Mouse (Mus musculus): ENCODE measurements at regions not wholly inside any gene's neighbourhood (a gene's known extent, or its start where the extent isn't known, plus 50 kb on each side); places are given as distances from the start of the nearest gene placed in this dataset.

DNA sequence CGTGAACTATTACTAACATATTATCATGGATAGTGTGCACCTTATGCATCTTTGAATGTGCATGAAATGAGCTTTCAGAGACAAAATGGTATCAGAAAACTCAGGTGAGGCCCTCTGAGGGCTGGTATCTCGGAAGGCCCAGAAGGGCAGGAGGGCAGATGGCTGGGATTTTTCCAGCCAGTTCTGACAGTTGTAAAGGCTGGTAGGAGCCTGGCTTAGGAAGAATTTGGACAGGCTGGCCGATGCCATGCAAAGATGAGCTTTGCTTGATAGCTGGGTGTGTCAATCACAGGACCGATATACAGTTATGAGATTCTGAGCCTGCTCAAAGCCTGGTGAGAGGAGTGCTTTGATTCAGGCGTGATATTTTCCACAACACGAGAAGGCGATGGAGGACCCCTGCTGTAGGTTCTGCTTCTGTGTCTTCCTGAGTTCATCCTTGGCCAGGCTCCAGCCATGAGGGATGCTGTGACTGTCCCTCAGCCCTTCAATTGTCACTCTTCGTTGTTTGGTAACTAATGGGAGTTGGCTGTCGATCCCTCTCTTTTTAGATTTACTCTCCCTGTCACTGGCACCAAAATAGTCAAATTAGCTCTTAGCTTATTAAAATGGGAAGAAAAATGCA lies 159.0 kb upstream of the Sash1 start:
- TF ChIP-seq CTCF (IDR thresholded peaks at IDR 0.05; ENCODE audit: insufficient read depth, low read length) (no peak), POLR2A (IDR thresholded peaks at IDR 0.05; ENCODE audit: borderline replicate concordance, extremely low read depth, low read depth, low read length) (no peak)
